Mouse (Mus musculus) heart, postnatal 25 days (tissue): ENCODE results near the gene Ccn5. TPM values are rescaled to one million over a fixed set of nuclear protein-coding genes. Genes with fewer than 3 reads are reported as not detected.

Experiments used
- DNase-seq: peaks from one replicate; pipeline ENCODE4 v3.0.0; 2022; ENCODE audit warnings: low spot score
- intact Hi-C: fragments of 180-260 bp; cut with DNase I; formaldehyde crosslinking; loops from one replicate; pipeline ENCODE4 v1.15.1; 2025
- total RNA-seq, 2 experiments: library from RNA; stranded (reverse); gene quantifications; 2 replicates each; pipeline ENCODE4 v1.2.3; 2021

Ccn5 gene
- total RNA-seq = 1 to 10 TPM in 1 of 2 experiments, under 1 TPM in 1; 0.98 to 1.3 TPM

GRCm38 (mm10) chr2:163820607-163821006, at the start of gene Ccn5:
Ccn5 (plus strand) TSS chr2:163820861.
- intact Hi-C loops = loop anchor here (10.0 kb wide), 1 partner anchor 286 kb away; no protein-coding TSS in a partner anchor
- DNase-seq = peak; percentile 60

GRCm38 (mm10) chr2:163776661-163777060, 44.0 kb upstream of the Ccn5 start:
- no peak for DNase-seq
- intact Hi-C loops = no loop called here

- intact Hi-C loops = no loop called here
- no peak for DNase-seq
These were observed 43.6 kb upstream of the Ccn5 start for GRCm38 (mm10) chr2:163777061-163777460.

- no peak for DNase-seq
- intact Hi-C loops = no loop called here
These were observed 41.8 kb upstream of the Ccn5 start for GRCm38 (mm10) chr2:163778896-163779295.

GRCm38 (mm10) chr2:163783368-163783767, 37.3 kb upstream of the Ccn5 start:
- no peak for DNase-seq
- intact Hi-C loops = loop anchor here (10.0 kb wide), 2 partner anchors 179 to 249 kb away; partner anchors contain the start of gene Ttpal

- no peak for DNase-seq
- intact Hi-C loops = loop anchor here (10.0 kb wide), 2 partner anchors 179 to 249 kb away; partner anchors contain the start of gene Ttpal
These were observed 36.8 kb upstream of the Ccn5 start for GRCm38 (mm10) chr2:163783901-163784300.

- intact Hi-C loops = loop anchor here (10.0 kb wide), 2 partner anchors 182 to 252 kb away; partner anchors contain the start of gene Ttpal
- DNase-seq = no peak
These were observed 33.6 kb upstream of the Ccn5 start for GRCm38 (mm10) chr2:163787086-163787485.

GRCm38 (mm10) chr2:163787709-163788108, 33.0 kb upstream of the Ccn5 start:
- intact Hi-C loops = loop anchor here (10.0 kb wide), 2 partner anchors 183 to 253 kb away; partner anchors contain the start of gene Ttpal
- no peak for DNase-seq

GRCm38 (mm10) chr2:163788484-163788883, 32.2 kb upstream of the Ccn5 start:
- intact Hi-C loops = loop anchor here (10.0 kb wide), 2 partner anchors 184 to 254 kb away; partner anchors contain the start of gene Ttpal
- peak; percentile 28 for DNase-seq

GRCm38 (mm10) chr2:163798411-163798810, 22.2 kb upstream of the Ccn5 start:
- peak; percentile 56 for DNase-seq
- intact Hi-C loops = no loop called here

GRCm38 (mm10) chr2:163800832-163801231, 19.8 kb upstream of the Ccn5 start:
- intact Hi-C loops = no loop called here
- peak; percentile 12 for DNase-seq

GRCm38 (mm10) chr2:163801406-163801805, 19.3 kb upstream of the Ccn5 start:
- intact Hi-C loops = no loop called here
- no peak for DNase-seq

- intact Hi-C loops = no loop called here
- DNase-seq = no peak
These were observed 16.8 kb upstream of the Ccn5 start for GRCm38 (mm10) chr2:163803838-163804237.

- intact Hi-C loops = no loop called here
These were observed 11.5 kb upstream of the Ccn5 start for GRCm38 (mm10) chr2:163809166-163809565.

GRCm38 (mm10) chr2:163809704-163810103, 11.0 kb upstream of the Ccn5 start:
- intact Hi-C loops = no loop called here

More at GRCm38 (mm10) chr2:163809166-163809565, 11.5 kb upstream of the Ccn5 start:
- no peak for DNase-seq

GRCm38 (mm10) chr2:163813077-163813476, 7.6 kb upstream of the Ccn5 start:
- intact Hi-C loops = no loop called here
- no peak for DNase-seq

More at GRCm38 (mm10) chr2:163809704-163810103, 11.0 kb upstream of the Ccn5 start:
- DNase-seq = no peak

- no peak for DNase-seq
- intact Hi-C loops = no loop called here
These were observed 5.8 kb upstream of the Ccn5 start for GRCm38 (mm10) chr2:163814739-163815465.

GRCm38 (mm10) chr2:163823248-163823647, 2.6 kb downstream of the Ccn5 start:
- no peak for DNase-seq
- intact Hi-C loops = loop anchor here (10.0 kb wide), 1 partner anchor 288 kb away; no protein-coding TSS in a partner anchor

GRCm38 (mm10) chr2:163823771-163824170, 3.1 kb downstream of the Ccn5 start:
- no peak for DNase-seq
- intact Hi-C loops = loop anchor here (10.0 kb wide), 1 partner anchor 289 kb away; no protein-coding TSS in a partner anchor

GRCm38 (mm10) chr2:163825861-163826260, 5.2 kb downstream of the Ccn5 start:
- no peak for DNase-seq
- intact Hi-C loops = loop anchor here (10.0 kb wide), 1 partner anchor 291 kb away; no protein-coding TSS in a partner anchor

GRCm38 (mm10) chr2:163826494-163826893, 5.8 kb downstream of the Ccn5 start:
- intact Hi-C loops = loop anchor here (10.0 kb wide), 1 partner anchor 292 kb away; no protein-coding TSS in a partner anchor
- DNase-seq = no peak
